Mouse (Mus musculus): Measurements from ENCODE around the gene Arfip1.
A peak's percentile ranks its signal among the peaks of the same experiment; 100 is the strongest.

Arfip1 gene

GRCm38 (mm10) chr3:84488716-84489115 lies 93.7 kb downstream of the Arfip1 start:
- DNase-seq (ENCODE audit: low spot score in 2 of 2) = no peak

DNA sequence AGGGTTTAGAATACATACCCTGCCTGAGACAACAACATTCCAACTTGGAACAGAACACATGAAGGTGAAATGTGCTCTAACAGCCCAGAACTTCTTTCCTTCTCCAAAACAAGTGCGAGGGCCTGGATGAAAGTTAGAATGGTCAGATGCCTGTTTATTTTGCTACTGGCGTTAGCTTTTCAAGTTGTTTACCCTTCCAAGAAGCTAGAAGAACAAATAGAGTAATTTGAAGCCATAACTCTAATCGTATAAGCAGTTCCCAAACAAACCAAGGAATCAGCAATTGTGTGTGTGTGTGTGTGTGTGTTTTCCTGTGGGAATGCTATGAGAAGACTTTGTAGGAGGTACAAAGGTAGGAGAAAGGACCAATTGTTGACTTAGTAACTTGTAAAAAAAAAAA lies 97.5 kb downstream of the Arfip1 start:
- no peak for DNase-seq (ENCODE audit: low spot score in 2 of 2)

DNA sequence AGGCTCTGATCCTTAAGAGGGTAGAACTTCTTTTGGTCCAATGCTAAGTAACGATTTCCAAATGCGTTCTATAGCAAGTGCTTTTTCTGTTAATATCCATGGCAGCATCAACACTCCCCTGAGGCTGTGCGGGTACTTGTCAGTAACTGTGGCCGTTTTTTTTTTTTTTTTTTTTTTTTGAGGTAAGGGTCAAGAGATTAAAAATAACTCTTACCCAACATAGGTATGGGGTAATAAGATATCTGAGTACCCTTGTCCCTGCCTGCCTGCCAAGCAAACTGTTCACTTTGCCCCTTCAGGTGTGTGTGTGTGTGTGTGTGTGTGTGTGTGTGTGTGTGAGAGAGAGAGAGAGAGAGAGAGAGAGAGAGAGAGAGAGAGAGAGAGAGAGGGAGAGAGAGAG lies 98.1 kb downstream of the Arfip1 start:
- DNase-seq (ENCODE audit: low spot score in 2 of 2) = no peak

DNA sequence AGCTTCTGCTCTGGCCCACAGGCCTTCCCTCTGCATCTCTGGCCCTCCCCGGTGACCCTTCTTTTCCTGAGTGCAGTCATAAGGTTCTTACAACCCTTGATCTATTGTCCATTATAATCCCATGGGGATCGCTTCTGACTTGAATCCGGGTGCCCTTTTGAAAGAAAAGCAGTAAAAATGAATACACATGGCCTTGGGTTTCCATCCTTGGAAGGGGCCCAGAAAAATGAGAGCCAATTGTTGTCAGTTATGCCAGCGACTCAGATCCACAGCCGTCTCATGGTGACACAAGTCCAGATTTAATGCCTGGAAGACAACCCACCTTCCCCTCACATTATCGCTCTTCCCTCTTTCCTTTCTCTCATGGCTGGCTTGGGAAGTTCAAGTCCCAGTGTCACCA lies 100.3 kb downstream of the Arfip1 start:
- no peak for DNase-seq (ENCODE audit: low spot score in 2 of 2)

DNA sequence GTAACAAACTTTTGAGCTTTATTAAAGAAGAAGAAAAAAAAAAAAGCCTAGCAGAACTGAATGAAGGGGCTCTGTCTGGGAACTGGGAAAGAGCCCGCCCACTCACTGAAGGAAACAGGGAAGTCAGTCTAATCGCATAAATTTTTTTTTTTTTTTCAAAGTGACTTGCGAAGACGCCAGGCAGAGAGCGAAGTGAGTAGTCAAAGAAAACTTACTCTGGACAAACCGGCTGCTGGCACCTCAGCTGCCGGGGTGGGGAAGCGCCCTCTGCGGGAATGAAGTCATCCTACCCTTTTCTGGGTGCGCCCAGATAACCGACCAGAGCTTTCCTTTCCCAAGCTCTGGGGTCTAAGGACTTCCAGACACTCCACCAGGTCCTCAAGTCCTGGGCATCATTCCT lies 101.3 kb downstream of the Arfip1 start:
- peak; percentile 14 to 41 for DNase-seq (ENCODE audit: low spot score in 2 of 2)

GRCm38 (mm10) chr3:84480006-84480897 lies 102.2 kb downstream of the Arfip1 start, which contains the start of gene Fhdc1:
Gene Fhdc1, minus strand, starts transcription at chr3:84480429.
- DNase-seq (ENCODE audit: low spot score in 2 of 2) = peak; percentile 35 to 36

DNA sequence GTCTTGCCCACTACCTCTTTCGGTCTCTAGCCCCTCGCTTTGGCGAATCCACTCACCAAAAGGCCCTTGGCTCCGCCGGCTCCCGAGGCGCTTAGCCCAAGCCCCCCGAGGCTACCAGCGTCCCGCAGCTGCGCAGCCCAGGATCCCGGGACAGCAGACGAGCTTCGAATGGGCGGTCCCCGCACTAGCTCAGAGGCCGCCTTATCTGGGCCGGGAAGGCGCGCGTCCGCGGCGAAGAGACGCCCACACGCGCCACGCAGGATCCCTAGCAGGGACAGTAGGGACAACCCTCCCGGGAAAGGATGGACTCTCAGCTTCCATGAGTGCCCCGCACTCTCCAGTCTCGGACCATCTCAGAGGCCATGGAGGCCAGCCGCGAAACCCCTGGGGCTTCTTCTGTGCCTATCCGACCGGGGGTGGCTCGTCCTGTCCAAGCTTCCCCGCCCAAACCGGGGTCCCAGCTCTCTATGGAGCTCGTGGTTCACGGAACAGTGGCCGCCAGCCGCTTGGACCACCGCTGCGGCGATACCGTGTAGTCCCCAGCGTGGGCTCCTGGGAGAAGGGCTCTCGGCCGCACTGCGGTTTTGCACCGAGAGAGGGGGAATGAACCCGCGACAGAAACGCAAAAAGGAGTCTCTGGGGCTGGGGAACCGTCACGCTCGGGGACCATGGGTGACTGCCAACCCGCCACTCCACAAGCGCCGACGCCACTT lies 103.0 kb downstream of the Arfip1 start:
- peak; percentile 49 to 74 for DNase-seq (ENCODE audit: low spot score in 2 of 2)

- peak in 1 of 2 experiments; percentile 43 for DNase-seq (ENCODE audit: low spot score in 2 of 2)
These were observed 103.5 kb downstream of the Arfip1 start for GRCm38 (mm10) chr3:84478896-84479292.

GRCm38 (mm10) chr3:84478195-84478594 lies 104.2 kb downstream of the Arfip1 start:
- peak in 1 of 2 experiments; percentile 36 for DNase-seq (ENCODE audit: low spot score in 2 of 2)

DNA sequence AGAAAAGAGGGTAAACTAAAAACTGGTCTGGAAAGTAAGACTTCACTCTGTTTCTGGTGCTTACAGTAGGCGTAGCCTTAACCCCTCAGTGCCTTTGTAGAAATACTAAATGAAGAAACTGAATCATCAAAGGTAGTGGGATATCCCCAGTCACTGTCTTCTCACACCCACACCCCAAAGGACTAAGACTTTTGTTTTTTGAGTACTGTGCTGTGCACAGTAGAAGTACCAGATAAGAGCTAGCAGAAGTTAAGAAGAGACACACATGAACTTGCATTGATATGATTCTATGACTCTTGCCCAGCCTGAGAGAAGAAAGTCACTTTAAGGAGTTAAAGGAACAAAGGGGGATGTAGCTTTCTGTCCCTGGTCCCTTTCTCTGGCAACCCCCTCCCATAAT lies 104.9 kb downstream of the Arfip1 start:
- DNase-seq (ENCODE audit: low spot score in 2 of 2) = no peak

- DNase-seq (ENCODE audit: low spot score in 2 of 2) = no peak
These were observed 107.2 kb downstream of the Arfip1 start for GRCm38 (mm10) chr3:84474981-84475775.

DNA sequence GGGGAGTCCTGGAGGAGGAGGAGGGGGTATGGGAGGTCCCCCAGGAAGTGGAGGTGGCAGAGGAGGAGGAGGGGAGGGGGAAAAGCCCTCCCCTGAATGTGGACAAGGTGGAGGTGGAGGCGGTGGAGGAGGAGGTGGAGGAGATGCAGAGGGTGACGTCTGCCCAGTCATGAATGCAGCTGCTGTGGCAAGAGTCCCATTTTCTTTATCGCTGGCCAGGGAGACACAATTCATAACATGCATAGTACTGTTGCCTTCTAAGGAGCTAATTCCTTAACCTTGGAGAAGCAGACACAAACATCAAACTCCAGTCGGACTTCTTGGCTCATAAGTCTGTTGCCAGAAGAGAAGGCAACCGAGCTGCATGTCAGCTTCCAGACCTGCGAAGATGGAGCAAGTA lies 108.0 kb downstream of the Arfip1 start:
- no peak for DNase-seq (ENCODE audit: low spot score in 2 of 2)

- DNase-seq (ENCODE audit: low spot score in 2 of 2) = no peak
These were observed 109.5 kb downstream of the Arfip1 start for GRCm38 (mm10) chr3:84472955-84473354.

DNA sequence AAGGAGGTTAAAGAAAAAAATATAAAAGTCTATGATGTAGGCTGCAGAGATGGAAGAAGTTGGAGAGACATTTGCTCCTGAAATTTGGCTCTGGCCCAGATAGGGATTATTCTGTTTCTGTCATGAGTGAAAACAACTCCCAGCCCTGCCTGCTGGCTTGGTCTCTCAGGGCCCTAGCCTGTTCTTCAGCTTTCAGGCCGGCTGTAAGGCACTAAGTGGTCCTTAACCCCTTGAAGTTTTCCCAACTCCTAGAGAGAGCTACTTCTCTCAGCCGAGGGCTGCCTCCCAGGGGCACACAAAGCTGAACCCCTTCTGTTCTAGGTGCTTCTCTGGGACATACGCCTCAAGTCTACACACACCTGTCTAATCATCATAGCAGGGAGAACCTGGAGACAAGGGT lies 109.9 kb downstream of the Arfip1 start:
- no peak for DNase-seq (ENCODE audit: low spot score in 2 of 2)

GRCm38 (mm10) chr3:84471146-84471545 lies 111.3 kb downstream of the Arfip1 start:
- DNase-seq (ENCODE audit: low spot score in 2 of 2) = peak; percentile 48 to 79

- DNase-seq (ENCODE audit: low spot score in 2 of 2) = no peak
These were observed 114.3 kb downstream of the Arfip1 start for GRCm38 (mm10) chr3:84468111-84468453.

- no peak for DNase-seq (ENCODE audit: low spot score in 2 of 2)
These were observed 114.9 kb downstream of the Arfip1 start for GRCm38 (mm10) chr3:84467419-84468110.

DNA sequence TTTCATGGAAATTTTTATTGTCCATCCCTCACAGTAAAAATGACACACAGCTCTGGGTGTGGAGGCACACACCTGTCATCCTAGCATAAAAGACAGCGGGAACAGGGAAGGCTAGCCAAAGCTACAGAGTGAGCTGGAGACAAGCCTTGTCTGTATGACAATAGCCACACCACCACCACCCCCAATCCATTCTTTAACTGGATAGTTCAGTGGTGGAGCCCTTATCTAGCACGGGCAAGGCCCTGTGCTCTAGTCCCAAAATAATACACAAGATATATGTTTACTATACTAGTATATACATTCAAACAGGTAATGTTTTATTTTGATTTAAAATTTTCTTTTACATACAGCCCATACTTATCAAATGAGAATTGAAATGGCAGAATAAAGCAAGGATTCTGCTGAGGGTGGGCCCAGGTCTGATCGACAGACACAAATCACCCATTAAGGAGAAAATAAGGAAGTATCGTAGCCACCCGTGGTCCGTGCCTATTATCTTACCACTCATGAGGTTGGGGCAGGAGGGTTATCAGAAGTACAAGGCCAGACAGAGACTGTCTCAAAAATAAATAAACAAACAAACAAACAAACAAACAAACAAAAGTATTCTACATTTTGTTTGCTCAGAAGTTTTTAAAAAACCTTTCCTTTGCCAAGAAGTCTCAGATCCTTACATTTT lies 116.5 kb downstream of the Arfip1 start:
- DNase-seq (ENCODE audit: low spot score in 2 of 2) = no peak

DNA sequence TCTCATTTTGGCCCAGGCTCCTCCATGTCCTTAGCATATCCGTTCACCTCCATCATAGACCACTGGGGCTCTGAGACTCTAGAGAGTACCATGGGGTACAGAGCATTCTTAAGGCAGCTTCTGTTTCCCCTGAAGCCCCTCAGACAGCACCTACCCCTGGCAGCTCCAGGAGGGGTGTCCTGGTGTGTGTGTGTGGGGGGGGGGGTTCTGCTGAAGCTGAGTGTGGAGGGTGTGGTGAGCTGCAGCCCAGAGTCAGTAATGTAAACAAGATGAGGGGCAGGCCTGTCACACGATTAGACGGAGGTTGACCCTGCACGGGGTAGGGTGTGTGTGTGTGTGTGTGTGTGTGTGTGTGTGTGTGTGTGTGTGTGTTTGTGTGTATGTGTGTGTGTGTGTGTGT lies 120.7 kb downstream of the Arfip1 start:
- DNase-seq (ENCODE audit: low spot score in 2 of 2) = no peak

DNA sequence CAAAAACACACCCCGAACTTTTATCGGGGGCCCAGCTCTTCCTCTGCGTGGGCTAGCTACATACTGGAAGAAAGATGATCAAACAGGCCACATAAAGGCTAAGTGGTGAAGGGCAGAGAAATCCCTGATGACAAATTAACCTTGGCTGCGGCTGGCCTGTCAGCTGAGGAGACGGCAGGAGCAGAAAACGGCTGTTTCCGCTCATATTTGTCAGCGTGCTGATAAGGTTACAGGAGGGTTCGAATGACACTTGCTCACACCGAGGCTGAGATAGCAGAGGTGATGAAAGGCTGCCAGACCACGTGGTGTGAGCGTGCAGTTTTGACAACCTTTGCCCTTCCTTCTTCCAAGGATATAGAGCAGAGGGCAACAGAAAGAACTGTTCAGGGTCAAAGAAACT lies 121.5 kb downstream of the Arfip1 start:
- peak; percentile 52 to 73 for DNase-seq (ENCODE audit: low spot score in 2 of 2)

DNA sequence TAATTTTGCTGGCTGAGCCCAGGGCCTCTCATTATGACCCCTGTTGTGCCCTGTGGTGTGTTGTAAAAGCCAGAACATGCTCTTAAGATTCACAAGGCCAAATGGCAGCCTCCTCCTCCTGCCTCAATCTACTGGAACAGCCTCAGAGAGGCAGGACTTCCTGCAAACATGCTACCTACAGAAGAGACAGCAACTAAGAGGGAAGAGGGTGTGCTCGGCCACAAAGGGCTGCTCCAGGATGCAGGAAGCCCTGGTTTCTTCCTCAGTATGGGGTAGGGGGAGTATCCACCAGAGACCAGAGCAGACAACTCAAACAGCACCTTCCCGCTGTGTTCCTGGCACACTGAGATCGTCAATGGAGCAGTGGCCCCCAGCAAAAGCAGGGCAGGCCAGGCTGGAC lies 121.9 kb downstream of the Arfip1 start:
- DNase-seq (ENCODE audit: low spot score in 2 of 2) = no peak
